Mouse (Mus musculus) MEL (cell line): ENCODE results near the gene Prph. TPM values are rescaled to one million over a fixed set of nuclear protein-coding genes. Genes with fewer than 3 reads are reported as not detected.

ENCODE experiments used
- DNase-seq: peaks from one replicate; pipeline ENCODE4 v3.0.0; 2011; ENCODE audit warnings: low read depth, low spot score
- H3K27ac ChIP-seq: 2 replicates; pipeline ENCODE4 v1.5.1; 2012; ENCODE audit warnings: low read depth, mild to moderate bottlenecking, control low read depth, low read length, moderate library complexity; ENCODE audit not compliant: control insufficient read depth
- H3K27me3 ChIP-seq, 2 experiments: fragments of 150-350 bp in 1 of 2; sonication (generic) in 1 of 2; 2 replicates each; pipeline ENCODE4 v1.6.1; 2012; ENCODE audit warnings: low read length in 2 of 2, mild to moderate bottlenecking in 2 of 2, improper control_type of control experiment in 1 of 2, moderate library complexity in 1 of 2; ENCODE audit not compliant: insufficient read depth in 2 of 2, control insufficient read depth in 1 of 2
- H3K36me3 ChIP-seq, 2 experiments: 2 replicates each; pipeline ENCODE4 v1.6.1; 2012 to 2014; ENCODE audit warnings: low read length in 2 of 2, improper control_type of control experiment in 1 of 2, inconsistent platforms in 1 of 2, mild to moderate bottlenecking in 1 of 2; ENCODE audit not compliant: insufficient read depth in 2 of 2, control insufficient read depth in 1 of 2
- H3K4me1 ChIP-seq, 2 experiments: fragments of 150-350 bp in 1 of 2; sonication (generic) in 1 of 2; 2 replicates each; pipeline ENCODE4 v1.6.1; 2012; ENCODE audit warnings: low read length in 2 of 2, improper control_type of control experiment in 1 of 2, mild to moderate bottlenecking in 1 of 2; ENCODE audit not compliant: insufficient read depth in 2 of 2, control insufficient read depth in 1 of 2
- H3K4me3 ChIP-seq, 2 experiments: fragments of 150-350 bp in 1 of 2; sonication (generic) in 1 of 2; 2 replicates each; pipeline ENCODE4 v1.5.1; 2012; ENCODE audit warnings: low read depth in 2 of 2, low read length in 2 of 2, mild to moderate bottlenecking in 2 of 2, moderate library complexity in 2 of 2, control low read depth in 1 of 2, improper control_type of control experiment in 1 of 2; ENCODE audit not compliant: control insufficient read depth in 1 of 2, insufficient read depth in 1 of 2
- H3K79me2 ChIP-seq: 2 replicates; pipeline ENCODE4 v1.6.1; 2012; ENCODE audit warnings: mild to moderate bottlenecking, low read length, moderate library complexity; ENCODE audit not compliant: control insufficient read depth, poor library complexity, insufficient read depth
- H3K9ac ChIP-seq: 2 replicates; pipeline ENCODE4 v1.6.1; 2012; ENCODE audit warnings: low read depth, mild to moderate bottlenecking, control low read depth, low read length, moderate library complexity; ENCODE audit not compliant: control insufficient read depth, poor library complexity, severe bottlenecking
- H3K9me3 ChIP-seq: fragments of 150-350 bp; sonication (generic); replicated peaks from 2 replicates; pipeline ENCODE4 v1.6.1; 2012; ENCODE audit warnings: mild to moderate bottlenecking, low read length, improper control_type of control experiment, moderate library complexity; ENCODE audit not compliant: insufficient read depth
- CTCF ChIP-seq, 3 experiments: IDR thresholded peaks in 2 of 3; conservative IDR thresholded peaks in 1 of 3; 2 replicates each; pipeline ENCODE4 v1.5.1; 2011 to 2012; ENCODE audit warnings: low read length in 3 of 3, low read depth in 2 of 3, mild to moderate bottlenecking in 2 of 3, improper control_type of control experiment in 1 of 3, inconsistent platforms in 1 of 3, mixed read lengths in 1 of 3, moderate library complexity in 1 of 3; ENCODE audit not compliant: control insufficient read depth in 1 of 3, insufficient read depth in 1 of 3, poor library complexity in 1 of 3, severe bottlenecking in 1 of 3
- ETS1 ChIP-seq: IDR thresholded peaks from 2 replicates; pipeline ENCODE4 v1.6.1; 2012; ENCODE audit warnings: low read depth, mild to moderate bottlenecking, inconsistent platforms, low read length, improper control_type of control experiment, moderate library complexity
- MAFK ChIP-seq: IDR thresholded peaks from 2 replicates; pipeline ENCODE4 v1.6.1; 2011; ENCODE audit warnings: low read depth, mild to moderate bottlenecking, low read length, improper control_type of control experiment, borderline replicate concordance
- MYB ChIP-seq: IDR thresholded peaks from 2 replicates; pipeline ENCODE4 v1.6.1; 2011; ENCODE audit warnings: mild to moderate bottlenecking, low read depth, low read length, improper control_type of control experiment
- NELFE ChIP-seq: IDR thresholded peaks from 2 replicates; pipeline ENCODE4 v1.6.1; 2011; ENCODE audit warnings: low read depth, low read length, improper control_type of control experiment
- POLR2A ChIP-seq, 2 experiments: IDR thresholded peaks; 2 replicates each; pipeline ENCODE4 v1.6.1; 2011 to 2012; ENCODE audit warnings: low read length in 2 of 2, mild to moderate bottlenecking in 2 of 2, control low read depth in 1 of 2, improper control_type of control experiment in 1 of 2, low read depth in 1 of 2, moderate library complexity in 1 of 2; ENCODE audit not compliant: control insufficient read depth in 1 of 2, insufficient read depth in 1 of 2, poor library complexity in 1 of 2
- POLR2AphosphoS2 ChIP-seq: IDR thresholded peaks from 2 replicates; pipeline ENCODE4 v1.6.1; 2011; ENCODE audit warnings: low read length, improper control_type of control experiment
- RAD21 ChIP-seq: IDR thresholded peaks from 2 replicates; pipeline ENCODE4 v1.6.1; 2011; ENCODE audit warnings: mild to moderate bottlenecking, low read depth, low read length, improper control_type of control experiment
- SMC3 ChIP-seq: IDR thresholded peaks from 2 replicates; pipeline ENCODE4 v1.6.1; 2011; ENCODE audit warnings: low read depth, low read length, improper control_type of control experiment
- TAL1 ChIP-seq: IDR thresholded peaks from 2 replicates; pipeline ENCODE4 v1.6.1; 2012; ENCODE audit warnings: mild to moderate bottlenecking, inconsistent platforms, low read length, moderate library complexity, mixed read lengths
- TBP ChIP-seq: IDR thresholded peaks from 2 replicates; pipeline ENCODE4 v1.8.0; 2011; ENCODE audit warnings: low read depth, low read length, improper control_type of control experiment
- USF1 ChIP-seq: IDR thresholded peaks from 2 replicates; pipeline ENCODE4 v1.6.1; 2014; ENCODE audit warnings: low read depth, mild to moderate bottlenecking, inconsistent platforms, low read length, improper control_type of control experiment, moderate library complexity
- ZMIZ1 ChIP-seq: IDR thresholded peaks from 2 replicates; pipeline ENCODE4 v1.6.1; 2012; ENCODE audit warnings: low read depth, mild to moderate bottlenecking, inconsistent platforms, low read length, improper control_type of control experiment, moderate library complexity
- ZNF384 ChIP-seq: IDR thresholded peaks from 2 replicates; pipeline ENCODE4 v1.6.1; 2012; ENCODE audit warnings: low read depth, mild to moderate bottlenecking, inconsistent platforms, low read length, improper control_type of control experiment
- polyA plus RNA-seq, 2 experiments: library from polyadenylated mRNA; stranded (reverse) in 1 of 2; unstranded in 1 of 2; fragments of >175 nt in 1 of 2; fragments of >200 nt in 1 of 2; gene quantifications; 2 replicates each; pipeline versions ENCODE4 v1.2.1 to v1.2.4; 2012; ENCODE audit warnings: low replicate concordance in 2 of 2, low read depth in 1 of 2; ENCODE audit not compliant: insufficient read length in 2 of 2, insufficient read depth in 1 of 2, missing spikeins in 1 of 2
- total RNA-seq: library from RNA; depleted of rRNA; stranded (reverse); fragments of 300-350 nt; gene quantifications from 2 replicates; pipeline ENCODE4 v1.2.3, GENCODE M21; 2012

Prph gene
- total and polyA plus RNA-seq, 3 experiments = not detected

- Histone ChIP-seq H3K36me3 (no peaks in the 10 kb centered on the region), H3K4me1 (no peaks in the 10 kb centered on the region), H3K79me2 (no peaks in the 10 kb centered on the region), H3K9me3 (no peaks in the 10 kb centered on the region), H3K9ac (no peak overlapping the region), H3K4me3 (no peak overlapping the region), H3K27me3 (peaks cover 0 to 3% of the 10 kb centered on the region in 2 experiments; a peak in 2 of 4 replicates), H3K27ac (no peak overlapping the region)
- no peak for DNase-seq
- TF ChIP-seq ZNF384 (peak; percentile 73), POLR2AphosphoS2 (no peak)
Measured at GRCm38 (mm10) chr15:99011946-99012345, 43.0 kb upstream of the Prph start.

GRCm38 (mm10) chr15:99014496-99015030 is 40.4 kb upstream of the Prph start:
- no peak for DNase-seq
- Histone ChIP-seq H3K9me3 (no peaks in the 10 kb centered on the region), H3K79me2 (no peaks in the 10 kb centered on the region), H3K4me3 (no peak overlapping the region), H3K27me3 (peaks cover 0 to 3% of the 10 kb centered on the region in 2 experiments; a peak in 3 of 4 replicates), H3K36me3 (no peaks in the 10 kb centered on the region), H3K9ac (no peak overlapping the region), H3K27ac (no peak overlapping the region), H3K4me1 (no peaks in the 10 kb centered on the region)
- TF ChIP-seq ZMIZ1 = no peak

GRCm38 (mm10) chr15:99017355-99017761 is 37.6 kb upstream of the Prph start:
- H3K36me3 ChIP-seq = no peaks in the 10 kb centered on the region
- no peak overlapping the region for H3K4me3 ChIP-seq
- H3K9ac ChIP-seq = no peak overlapping the region
- TF ChIP-seq POLR2AphosphoS2 (no peak), ZNF384 (no peak), TAL1 (no peak), NELFE (no peak), MYB (no peak), CTCF (IDR thresholded peaks at IDR 0.05 in 2 of 3, conservative IDR thresholded peaks at IDR 0.05 in 1 of 3; ENCODE audit: control insufficient read depth in 1 of 3, insufficient read depth in 1 of 3, low read depth in 2 of 3, low read length in 3 of 3, poor library complexity in 1 of 3, severe bottlenecking in 1 of 3) (no peak), MAFK (no peak), SMC3 (no peak), ETS1 (no peak), RAD21 (no peak), POLR2A (IDR thresholded peaks at IDR 0.05; ENCODE audit: control insufficient read depth in 1 of 2, insufficient read depth in 1 of 2, low read depth in 1 of 2, low read length in 2 of 2, poor library complexity in 1 of 2) (no peak), TBP (no peak), USF1 (no peak)
- DNase-seq = no peak
- H3K79me2 ChIP-seq = no peaks in the 10 kb centered on the region
- no peaks in the 10 kb centered on the region for H3K4me1 ChIP-seq
- no peaks in the 10 kb centered on the region for H3K9me3 ChIP-seq
- peaks cover 0 to 3% of the 10 kb centered on the region in 2 experiments; a peak in 3 of 4 replicates for H3K27me3 ChIP-seq
- no peak overlapping the region for H3K27ac ChIP-seq
